Mouse (Mus musculus) adrenal gland, postnatal 25 days (tissue): ENCODE results near the gene Vmn2r63. TPM values are rescaled to one million over a fixed set of nuclear protein-coding genes. Genes with fewer than 3 reads are reported as not detected.
"Not testable (repeated sequence)": the region's sequence is repeated elsewhere in the genome, so short reads cannot be mapped to it uniquely, and the experiment has no call there.

ENCODE experiments used
- DNase-seq: peaks from one replicate; pipeline ENCODE4 v3.0.0; 2021; ENCODE audit warnings: mixed read lengths
- long read RNA-seq: library from polyadenylated mRNA; stranded (forward); transcript quantifications from one replicate; pipeline ENCODE4 v2.0.0, GENCODE M21; 2021
- microRNA-seq, 2 experiments: library from miRNA; unstranded; fragments of <30 nt; microRNA quantifications; one replicate each; pipeline ENCODE4 v1.2.0; 2021
- total RNA-seq: library from RNA; stranded (reverse); gene quantifications from 2 replicates; pipeline ENCODE4 v1.2.3, GENCODE M21; 2021

Vmn2r63 gene
- not detected in 2 replicates for total RNA-seq
- long read RNA-seq, result 0 reads

GRCm38 (mm10) chr7:42933722-42934121 is at the start of gene Vmn2r63:
TSS of gene Vmn2r63 (minus strand) at chr7:42933822.
- not testable (repeated sequence) for DNase-seq

GRCm38 (mm10) chr7:42980739-42981138 is 47.1 kb upstream of the Vmn2r63 start:
- DNase-seq, result no peak

- no peak for DNase-seq
Observed at GRCm38 (mm10) chr7:42980098-42980497, 46.5 kb upstream of the Vmn2r63 start.

DNA sequence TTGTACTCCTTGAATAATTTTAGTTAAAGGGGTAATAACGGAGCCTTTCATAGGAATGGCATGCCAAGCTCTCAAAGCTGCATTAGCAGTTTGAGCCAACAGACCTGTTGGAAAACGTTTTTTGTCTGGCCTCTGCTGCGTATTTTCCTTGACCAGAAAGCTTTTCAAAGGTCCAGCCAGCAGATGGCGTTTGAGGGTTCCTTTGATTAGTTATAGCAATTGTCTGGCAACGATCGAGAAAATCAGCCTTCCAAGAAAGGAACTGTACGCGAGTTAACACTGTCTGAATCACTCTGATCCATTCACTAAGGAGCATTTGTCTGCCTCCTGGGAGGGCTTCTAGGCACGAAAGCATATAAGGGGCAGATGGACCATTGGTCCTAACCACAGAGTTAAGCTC is 31.6 kb upstream of the Vmn2r63 start:
- DNase-seq, result no peak

DNA sequence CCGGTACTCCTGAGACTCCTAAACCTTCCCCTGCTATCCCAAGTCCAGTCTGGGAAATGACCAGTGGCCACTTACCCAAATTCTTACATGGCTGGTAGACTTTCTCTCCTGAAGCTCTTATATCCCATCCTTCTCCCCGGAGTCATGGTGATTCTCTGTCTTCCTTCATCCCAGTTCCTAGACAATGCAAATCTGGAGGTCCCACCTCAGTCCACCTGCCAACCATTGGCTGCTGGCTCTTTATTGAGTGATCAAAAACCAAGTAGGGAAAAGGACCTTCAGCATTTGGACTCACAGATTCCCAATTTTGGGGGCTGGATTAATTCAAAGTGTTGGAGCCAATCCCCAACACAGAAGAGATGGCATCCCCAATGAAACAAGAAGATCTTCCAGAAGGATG is 35.6 kb downstream of the Vmn2r63 start:
- DNase-seq, result not testable (repeated sequence)

GRCm38 (mm10) chr7:42878090-42878489 is 55.5 kb downstream of the Vmn2r63 start:
- DNase-seq, result no peak

DNA sequence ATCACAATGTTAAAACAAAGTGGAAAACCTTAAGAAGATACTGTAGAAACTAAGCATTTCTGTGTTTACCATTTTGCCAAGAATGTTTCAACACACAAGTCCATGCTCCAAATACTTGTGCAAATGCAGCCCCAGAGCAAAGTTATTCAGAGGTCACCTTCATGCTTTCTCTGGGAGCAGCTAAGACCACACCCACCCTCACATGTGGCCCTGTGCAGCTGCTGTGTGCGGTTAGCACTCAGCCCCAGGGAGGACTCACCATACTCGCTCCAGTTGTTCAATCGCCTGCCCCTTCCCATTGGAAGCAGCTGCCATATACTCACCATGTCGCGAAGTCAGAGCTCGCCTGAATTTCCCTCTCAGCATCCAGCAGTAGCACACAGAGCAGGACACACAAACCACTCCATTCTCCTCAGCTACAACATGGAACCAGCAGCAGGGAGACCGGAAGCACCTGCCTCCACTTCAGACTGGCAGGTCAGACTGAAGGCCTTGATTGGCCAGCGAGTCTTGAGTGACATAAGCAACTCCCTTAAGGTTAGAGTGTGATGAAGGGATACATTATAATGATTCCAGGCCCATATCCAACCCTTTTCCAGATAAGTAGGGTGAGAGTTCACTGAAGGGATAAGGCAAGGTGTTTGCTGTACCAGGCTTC is 66.7 kb downstream of the Vmn2r63 start, which contains the start of gene Gm2381:
Gene Gm2381 (minus strand): TSS at position 434 of the 658 bp plus-strand sequence.
- DNase-seq, result not testable (repeated sequence)

Small RNA genes lying within 50 kb of the gene (microRNA-seq; reads per million reads assigned to microRNA genes)
- 0 reads per million in 2 experiments for gene Gm23256

Other genes starting within 250 kb of the Vmn2r63 start
- gene Zfp975, start 241.1 kb downstream of the Vmn2r63 start, total RNA-seq, result 6.6 and 7.4 TPM in 2 replicates
- 0.24 TPM in 1 of 2 replicates, not detected in the other for gene Gm17067, start 206.8 kb downstream of the Vmn2r63 start, total RNA-seq
- gene Vmn2r62, start 140.3 kb downstream of the Vmn2r63 start, total RNA-seq, result not detected in 2 replicates
- 0.30 and 0.43 TPM in 2 replicates for gene Gm2381, start 66.6 kb downstream of the Vmn2r63 start, total RNA-seq
- not detected in 2 replicates for gene Gm9268, start 84.9 kb upstream of the Vmn2r63 start, total RNA-seq
- not detected in 2 replicates for gene Zfp936, start 180.4 kb upstream of the Vmn2r63 start, total RNA-seq